Mouse (Mus musculus): Measurements from ENCODE around the gene Pink1. TPM values are rescaled to one million over a fixed set of nuclear protein-coding genes. Genes with fewer than 3 reads are reported as not detected.
A peak's percentile ranks its signal among the peaks of the same experiment; 100 is the strongest.

Gene Pink1
- 100 to 1,000 TPM; 162 to 169 TPM for total RNA-seq (2021)
- long read RNA-seq, experiment 1, transcript Pink1-201 (8 exons, 2,375 nt), result major isoform, 82 of 313 reads
- long read RNA-seq, experiment 1, partial matches to known transcripts, result 209 of 313 reads
- long read RNA-seq, experiment 1, other reads (novel, unspliced or antisense), result 21 of 313 reads
- long read RNA-seq, experiment 2, transcript Pink1-201 (8 exons, 2,375 nt), result major isoform, 102 of 373 reads
- long read RNA-seq, experiment 2, partial matches to known transcripts, result 254 of 373 reads
- long read RNA-seq, experiment 2, other reads (novel, unspliced or antisense), result 15 of 373 reads

DNA sequence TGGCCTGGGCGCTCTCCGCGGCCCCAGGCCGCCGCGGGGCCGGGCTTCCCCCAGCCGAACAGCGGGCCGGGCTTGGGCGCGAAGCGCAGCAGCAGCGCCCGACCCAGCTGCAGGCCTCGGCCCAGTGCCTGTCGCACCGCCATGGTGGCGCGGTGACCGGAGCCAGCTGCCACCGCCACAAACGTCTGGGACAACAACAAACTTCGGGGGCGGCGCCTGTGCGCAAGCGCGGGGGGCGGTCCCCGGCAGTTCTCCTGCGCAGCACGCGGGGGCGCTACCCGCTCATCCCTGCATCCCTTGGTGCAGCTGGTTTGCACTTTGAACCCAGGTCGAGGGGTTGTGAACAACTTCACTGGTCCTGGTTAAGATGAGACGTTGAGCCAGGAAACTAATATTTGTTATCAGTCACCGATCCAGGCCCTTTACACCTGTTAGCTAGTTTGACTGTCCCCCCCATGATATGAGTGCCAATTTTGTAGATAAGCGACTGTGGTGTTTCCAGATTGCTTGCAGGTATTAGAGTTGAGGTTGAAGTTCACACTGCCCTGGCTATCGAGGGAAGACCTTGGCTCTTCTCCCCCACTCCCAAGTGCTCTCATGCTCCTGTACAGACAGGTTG is at the start of gene Pink1:
TSS of gene Pink1 (minus strand) at position 231 of the 619 bp plus-strand sequence.
- peak; percentile 91 for DNase-seq (ENCODE audit: low spot score in 2 of 2)

- DNase-seq (ENCODE audit: low spot score in 2 of 2), result no peak
Measured at GRCm38 (mm10) chr4:138375117-138375516, 49.0 kb upstream of the Pink1 start.

DNA sequence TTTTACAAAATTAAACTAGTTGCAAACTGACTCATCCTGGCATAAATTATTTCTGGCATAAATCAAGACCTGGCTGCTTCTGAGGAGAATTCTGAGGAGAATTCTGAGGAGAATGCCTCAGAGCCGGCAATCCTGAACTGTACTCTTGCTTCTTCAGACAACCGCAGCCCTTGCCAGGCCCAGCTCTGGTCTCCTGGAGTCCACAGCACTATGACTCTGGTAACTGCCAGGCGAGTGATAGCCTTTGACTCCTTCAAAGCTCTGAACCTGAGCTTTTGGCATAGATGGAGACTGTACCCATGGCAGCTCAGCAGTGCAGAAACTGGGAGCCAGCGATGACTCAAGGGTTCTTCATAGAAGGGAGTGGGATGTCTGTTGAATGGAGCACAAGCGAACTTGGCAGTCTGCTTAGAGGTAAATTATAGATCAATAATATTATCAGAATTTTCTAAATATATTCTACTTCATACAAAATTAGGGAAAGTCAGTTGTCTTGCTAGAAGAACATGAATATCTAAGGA is 44.9 kb upstream of the Pink1 start:
- no peak for DNase-seq (ENCODE audit: low spot score in 2 of 2)

DNA sequence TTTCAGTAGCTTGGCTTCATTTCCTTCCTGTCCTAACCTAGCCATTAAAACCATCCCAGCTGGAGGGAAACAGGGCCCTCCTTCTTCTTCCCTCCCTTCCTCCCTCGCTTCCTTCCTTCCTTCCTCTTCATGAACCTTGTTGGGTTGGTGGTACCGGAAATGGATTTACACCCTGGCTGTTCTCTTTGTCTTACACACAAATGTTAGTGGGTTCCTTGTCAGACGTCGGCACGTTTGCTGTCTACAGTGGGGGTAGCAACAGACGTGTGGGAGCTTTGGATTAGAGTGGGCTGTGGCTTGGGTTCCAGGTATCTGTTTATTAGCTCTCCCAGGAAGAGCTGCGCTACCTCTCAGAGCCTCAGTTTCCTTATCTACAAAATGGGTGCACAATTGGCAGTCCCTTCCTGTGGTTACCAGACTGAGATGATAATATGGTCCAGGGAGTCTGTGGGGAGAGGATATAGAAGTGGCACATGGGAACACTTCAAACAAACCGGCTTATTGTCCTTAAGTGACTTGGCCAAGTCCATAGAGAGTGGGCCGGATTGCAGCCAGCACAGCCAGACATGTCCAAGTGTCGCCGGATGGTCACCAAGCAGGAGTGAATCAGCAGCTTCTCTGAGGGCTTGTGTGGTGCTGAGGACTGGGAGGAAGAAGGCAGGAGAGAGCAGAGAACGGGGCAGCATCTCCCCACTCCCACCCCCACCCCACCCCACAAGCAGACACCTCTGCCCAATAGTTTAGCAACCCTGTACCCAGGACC is 42.6 kb upstream of the Pink1 start:
- no peak for DNase-seq (ENCODE audit: low spot score in 2 of 2)

GRCm38 (mm10) chr4:138367641-138368497 is 41.8 kb upstream of the Pink1 start, which contains the start of gene Cda:
Gene Cda, minus strand, starts transcription at chr4:138367992.
- DNase-seq (ENCODE audit: low spot score in 2 of 2), result no peak

- no peak for DNase-seq (ENCODE audit: low spot score in 2 of 2)
Measured at GRCm38 (mm10) chr4:138366561-138366960, 40.5 kb upstream of the Pink1 start.

DNA sequence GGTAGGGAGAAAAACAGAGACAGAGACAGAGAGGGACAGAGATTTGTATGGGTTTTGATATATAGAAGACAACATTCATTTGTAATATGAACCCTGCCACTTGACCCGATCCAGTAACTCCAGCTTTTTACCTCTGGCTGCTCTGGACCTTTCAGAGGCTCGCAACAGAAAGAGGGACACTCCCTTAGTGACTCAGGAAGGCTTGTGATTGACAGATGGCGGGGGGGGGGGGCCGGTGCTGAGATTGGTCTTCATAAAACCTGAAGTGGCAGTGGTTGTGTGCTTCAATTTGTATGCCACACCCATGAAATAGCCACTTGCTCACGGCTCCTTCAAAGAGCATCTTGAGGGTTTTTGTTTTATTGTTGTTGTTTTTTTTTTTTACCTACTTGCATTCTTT is 37.4 kb upstream of the Pink1 start:
- DNase-seq (ENCODE audit: low spot score in 2 of 2), result no peak

DNA sequence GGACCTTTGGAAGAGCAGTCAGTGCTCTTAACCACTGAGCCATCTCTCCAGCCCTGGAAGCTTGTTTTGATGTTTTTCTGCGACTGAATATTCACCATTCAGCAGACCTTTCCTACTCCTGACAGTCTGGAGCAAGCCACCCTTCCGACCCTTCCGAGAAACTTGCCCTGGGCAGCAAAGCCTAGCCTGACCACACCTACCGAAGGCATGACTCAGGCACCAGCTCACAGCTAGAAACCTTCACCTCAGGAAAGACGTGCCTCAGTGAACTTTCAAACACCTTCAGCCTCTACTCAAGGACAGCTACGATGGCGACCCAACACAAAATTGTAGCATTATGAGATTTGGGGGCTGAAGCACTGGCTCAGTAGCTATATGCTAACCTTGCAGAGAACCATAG is 36.8 kb upstream of the Pink1 start:
- no peak for DNase-seq (ENCODE audit: low spot score in 2 of 2)

DNA sequence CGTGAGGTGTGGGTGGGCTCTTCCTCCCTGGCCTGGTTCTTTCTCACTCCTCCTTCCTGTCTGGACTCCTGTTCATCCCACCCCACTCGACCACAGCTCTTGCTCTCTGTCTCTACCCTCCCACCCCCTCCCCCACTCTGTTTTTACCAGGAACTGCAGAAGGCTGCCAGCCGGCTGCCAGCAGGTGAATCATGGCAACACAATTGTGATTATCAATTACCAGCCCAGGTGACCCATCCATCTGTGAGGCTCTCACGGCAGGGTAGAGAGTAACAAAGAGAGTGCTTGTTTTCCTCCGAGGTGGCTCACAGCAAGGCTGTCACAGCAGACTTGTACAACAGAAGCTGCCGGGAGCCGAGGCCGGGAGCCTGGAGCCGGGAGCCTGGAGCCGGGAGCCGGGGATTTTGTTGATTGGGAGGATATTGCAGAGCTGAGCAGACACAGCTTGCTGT is 35.3 kb upstream of the Pink1 start:
- no peak for DNase-seq (ENCODE audit: low spot score in 2 of 2)

DNA sequence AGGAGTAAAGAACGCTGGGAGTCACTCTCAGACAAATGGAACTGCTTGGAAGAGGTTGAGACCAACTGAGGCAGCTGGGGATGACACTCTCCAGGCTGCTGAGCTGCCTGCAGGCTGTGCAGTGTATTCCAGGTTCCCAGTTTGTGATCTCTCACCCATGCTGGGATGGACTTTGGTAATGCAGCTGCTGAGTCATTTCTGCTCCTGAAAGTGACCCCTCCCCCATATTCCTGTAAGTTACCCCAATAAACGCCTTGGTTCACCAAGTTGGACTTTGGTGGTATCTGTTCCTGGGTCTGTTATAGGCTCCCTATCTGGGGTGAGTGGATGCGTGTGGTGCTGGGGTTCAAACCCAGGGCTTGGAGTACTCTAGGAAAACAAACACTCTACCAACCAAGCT is 32.1 kb upstream of the Pink1 start:
- no peak for DNase-seq (ENCODE audit: low spot score in 2 of 2)

- DNase-seq (ENCODE audit: low spot score in 2 of 2), result no peak
Measured at GRCm38 (mm10) chr4:138356551-138356950, 30.4 kb upstream of the Pink1 start.

GRCm38 (mm10) chr4:138356141-138356540 is 30.0 kb upstream of the Pink1 start:
- no peak for DNase-seq (ENCODE audit: low spot score in 2 of 2)

GRCm38 (mm10) chr4:138355496-138355895 is 29.4 kb upstream of the Pink1 start:
- DNase-seq (ENCODE audit: low spot score in 2 of 2), result no peak

DNA sequence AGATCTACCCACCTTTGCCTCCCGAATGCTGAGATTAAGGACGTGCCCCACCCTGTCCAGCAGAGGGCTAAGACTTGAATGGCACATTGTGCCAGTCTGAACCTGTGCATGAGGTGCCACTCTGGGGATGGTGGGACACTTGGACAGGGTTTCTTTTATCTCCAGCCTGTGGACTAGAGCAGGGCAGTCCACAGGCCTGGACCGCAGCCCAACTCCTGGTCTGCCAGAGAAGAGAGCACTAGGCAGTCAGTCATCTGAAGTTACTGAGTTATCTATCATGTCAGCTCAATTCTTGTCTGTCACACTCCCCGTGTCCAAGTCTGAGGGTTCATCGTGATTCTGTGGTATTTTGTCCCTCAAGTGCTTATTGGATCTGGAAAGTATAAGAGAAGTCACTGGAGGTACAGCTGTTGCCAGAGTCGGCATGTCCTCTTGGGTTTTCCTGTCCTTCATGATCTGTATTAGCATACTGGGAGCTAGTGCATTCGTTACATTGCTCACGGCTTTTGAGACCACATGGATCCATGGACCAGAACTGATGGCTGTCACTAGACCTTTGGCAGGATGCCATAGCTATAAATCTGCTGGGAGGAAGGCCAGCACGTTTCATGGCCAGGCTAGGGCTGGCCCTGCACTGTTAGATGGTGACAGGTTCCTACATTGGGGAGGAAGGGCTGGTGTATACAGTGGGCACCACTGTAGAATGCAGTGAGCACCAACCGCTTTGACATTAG is 27.5 kb upstream of the Pink1 start:
- no peak for DNase-seq (ENCODE audit: low spot score in 2 of 2)

- no peak for DNase-seq (ENCODE audit: low spot score in 2 of 2)
Measured at GRCm38 (mm10) chr4:138352692-138353091, 26.6 kb upstream of the Pink1 start.

GRCm38 (mm10) chr4:138351821-138352220 is 25.7 kb upstream of the Pink1 start:
- no peak for DNase-seq (ENCODE audit: low spot score in 2 of 2)

- peak in 1 of 2 experiments; percentile 39 for DNase-seq (ENCODE audit: low spot score in 2 of 2)
Measured at GRCm38 (mm10) chr4:138348716-138349115, 22.6 kb upstream of the Pink1 start.

DNA sequence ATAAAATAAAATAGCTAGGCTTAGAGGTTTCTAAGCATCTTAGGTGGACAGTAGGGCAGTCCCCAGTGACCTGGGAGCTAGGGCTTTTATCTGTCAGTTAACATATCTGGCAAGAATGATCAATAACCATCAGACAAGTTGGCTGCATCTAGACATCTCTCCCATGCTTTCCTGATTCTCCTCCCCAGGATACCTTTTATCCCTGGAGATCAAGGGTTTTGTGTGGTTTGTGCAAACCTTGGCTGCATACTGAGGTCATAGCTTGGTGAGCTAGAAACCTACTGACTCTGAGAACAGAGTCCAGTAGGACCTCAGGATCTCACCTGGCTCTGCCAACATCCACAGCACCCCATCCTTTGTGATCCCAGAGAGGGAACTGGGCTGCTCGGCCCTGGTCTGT is 21.2 kb upstream of the Pink1 start:
- DNase-seq (ENCODE audit: low spot score in 2 of 2), result no peak

- DNase-seq (ENCODE audit: low spot score in 2 of 2), result no peak
Measured at GRCm38 (mm10) chr4:138344891-138345545, 18.9 kb upstream of the Pink1 start.
